Mouse (Mus musculus): ENCODE measurements around the gene Gm13078. TPM values are rescaled to one million over a fixed set of nuclear protein-coding genes. Genes with fewer than 3 reads are reported as not detected.

Gene Gm13078
- total RNA-seq (2014; rRNA removed) = not detected in 2 replicates
- not detected in 2 replicates for polyA plus RNA-seq (2015; fragmentation: Nextera tagmentation; extraction: Ambion mirVana)

- Histone ChIP-seq H3K36me3 (ENCODE audit: insufficient read depth, low read length) (no peaks in the 10 kb centered on the region), H3K4me1 (ENCODE audit: insufficient read depth, low read length) (no peaks in the 10 kb centered on the region), H3K4me3 (ENCODE audit: low read depth, low read length) (no peak within 1 kb of the TSS), H3K4me2 (ENCODE audit: low read depth, low read length, poor library complexity, severe bottlenecking) (no peak within 1 kb of the TSS), H3K27me3 (ENCODE audit: insufficient read depth, low read length) (no peaks in the 10 kb centered on the region), H3K27ac (ENCODE audit: low read depth, low read length) (no peak within 1 kb of the TSS), H3K9ac (replicated peaks; ENCODE audit: low read length, poor library complexity, severe bottlenecking) (no peak within 1 kb of the TSS), H3K9me3 (ENCODE audit: low read length) (peaks cover 12% of the 10 kb centered on the region)
- WGBS = 95% methylated on average over 1 of the region's 1 CpGs
- no peak for TF ChIP-seq CTCF (IDR thresholded peaks at IDR 0.05)
- no peak for ATAC-seq (ENCODE audit: low FRiP score)
- no peak for DNase-seq (ENCODE audit: low spot score)
These were observed at the start of gene Gm13078 for GRCm38 (mm10) chr4:143719155-143719554. TSS of gene Gm13078 (plus strand) at chr4:143719455.

GRCm38 (mm10) chr4:143702611-143703010 lies 16.6 kb upstream of the Gm13078 start, which contains the start of gene Gm13089:
TSS of gene Gm13089 (minus strand) at chr4:143702711.
- no peak for DNase-seq (ENCODE audit: low spot score)
- Histone ChIP-seq H3K27me3 (ENCODE audit: insufficient read depth, low read length) (no peaks in the 10 kb centered on the region), H3K4me3 (ENCODE audit: low read depth, low read length) (no peak within 1 kb of the TSS), H3K27ac (ENCODE audit: low read depth, low read length) (no peak within 1 kb of the TSS), H3K4me1 (ENCODE audit: insufficient read depth, low read length) (no peaks in the 10 kb centered on the region), H3K4me2 (ENCODE audit: low read depth, low read length, poor library complexity, severe bottlenecking) (no peak within 1 kb of the TSS), H3K9ac (replicated peaks; ENCODE audit: low read length, poor library complexity, severe bottlenecking) (no peak within 1 kb of the TSS), H3K9me3 (ENCODE audit: low read length) (peaks cover 17% of the 10 kb centered on the region; the same call in 1 of the 2 replicates), H3K36me3 (ENCODE audit: insufficient read depth, low read length) (no peaks in the 10 kb centered on the region)
- TF ChIP-seq CTCF (IDR thresholded peaks at IDR 0.05) = no peak
- 86% methylated on average over 2 of the region's 2 CpGs for WGBS
- no peak for ATAC-seq (ENCODE audit: low FRiP score)

Other genes starting within 250 kb of the Gm13078 start
- not detected in 2 replicates for gene Gm13043, start 208.1 kb upstream of the Gm13078 start, total RNA-seq (2014; rRNA removed)
- not detected in 2 replicates for gene Gm13043, start 208.1 kb upstream of the Gm13078 start, polyA plus RNA-seq (2015; fragmentation: Nextera tagmentation; extraction: Ambion mirVana)
- not detected in 2 replicates for gene Gm13040, start 183.5 kb upstream of the Gm13078 start, total RNA-seq (2014; rRNA removed)
- gene Gm13040, start 183.5 kb upstream of the Gm13078 start, polyA plus RNA-seq (2015; fragmentation: Nextera tagmentation; extraction: Ambion mirVana) = not detected in 2 replicates
- not detected in 2 replicates for gene BC080695, start 167.8 kb upstream of the Gm13078 start, total RNA-seq (2014; rRNA removed)
- gene BC080695, start 167.8 kb upstream of the Gm13078 start, polyA plus RNA-seq (2015; fragmentation: Nextera tagmentation; extraction: Ambion mirVana) = not detected in 2 replicates
- gene Gm13057, start 167.7 kb upstream of the Gm13078 start, total RNA-seq (2014; rRNA removed) = not detected in 2 replicates
- not detected in 2 replicates for gene Gm13057, start 167.7 kb upstream of the Gm13078 start, polyA plus RNA-seq (2015; fragmentation: Nextera tagmentation; extraction: Ambion mirVana)
- not detected in 2 replicates for gene Gm13083, start 104.5 kb upstream of the Gm13078 start, total RNA-seq (2014; rRNA removed)
- gene Gm13083, start 104.5 kb upstream of the Gm13078 start, polyA plus RNA-seq (2015; fragmentation: Nextera tagmentation; extraction: Ambion mirVana) = not detected in 2 replicates
- gene Gm13088, start 62.2 kb upstream of the Gm13078 start, total RNA-seq (2014; rRNA removed) = not detected in 2 replicates
- gene Gm13088, start 62.2 kb upstream of the Gm13078 start, polyA plus RNA-seq (2015; fragmentation: Nextera tagmentation; extraction: Ambion mirVana) = not detected in 2 replicates
- not detected in 2 replicates for gene Gm13089, start 16.7 kb upstream of the Gm13078 start, total RNA-seq (2014; rRNA removed)
- not detected in 2 replicates for gene Gm13089, start 16.7 kb upstream of the Gm13078 start, polyA plus RNA-seq (2015; fragmentation: Nextera tagmentation; extraction: Ambion mirVana)
- gene Gm13023, start 69.9 kb downstream of the Gm13078 start, total RNA-seq (2014; rRNA removed) = not detected in 2 replicates
- not detected in 2 replicates for gene Gm13023, start 69.9 kb downstream of the Gm13078 start, polyA plus RNA-seq (2015; fragmentation: Nextera tagmentation; extraction: Ambion mirVana)
- gene Gm13084, start 96.6 kb downstream of the Gm13078 start, total RNA-seq (2014; rRNA removed) = not detected in 2 replicates
- not detected in 2 replicates for gene Gm13084, start 96.6 kb downstream of the Gm13078 start, polyA plus RNA-seq (2015; fragmentation: Nextera tagmentation; extraction: Ambion mirVana)
- gene Gm13103, start 127.0 kb downstream of the Gm13078 start, total RNA-seq (2014; rRNA removed) = not detected in 2 replicates
- gene Gm13103, start 127.0 kb downstream of the Gm13078 start, polyA plus RNA-seq (2015; fragmentation: Nextera tagmentation; extraction: Ambion mirVana) = not detected in 2 replicates
- gene Pramef6, start 180.9 kb downstream of the Gm13078 start, total RNA-seq (2014; rRNA removed) = not detected in 2 replicates
- not detected in 2 replicates for gene Pramef6, start 180.9 kb downstream of the Gm13078 start, polyA plus RNA-seq (2015; fragmentation: Nextera tagmentation; extraction: Ambion mirVana)
- gene Pramef25, start 231.6 kb downstream of the Gm13078 start, total RNA-seq (2014; rRNA removed) = not detected in 2 replicates
- not detected in 2 replicates for gene Pramef25, start 231.6 kb downstream of the Gm13078 start, polyA plus RNA-seq (2015; fragmentation: Nextera tagmentation; extraction: Ambion mirVana)
- gene Gm13101, start 247.5 kb downstream of the Gm13078 start, total RNA-seq (2014; rRNA removed) = not detected in 2 replicates
- not detected in 2 replicates for gene Gm13101, start 247.5 kb downstream of the Gm13078 start, polyA plus RNA-seq (2015; fragmentation: Nextera tagmentation; extraction: Ambion mirVana)

Data from midbrain, postnatal 0 days (tissue).